Mouse (Mus musculus) retina, postnatal 1 day (tissue): ENCODE measurements at regions not wholly inside any gene's neighbourhood (a gene's known extent, or its start where the extent isn't known, plus 50 kb on each side); places are given as distances from the start of the nearest gene placed in this dataset.

Experiments used
- DNase-seq: peaks from one replicate; pipeline ENCODE4 v3.0.0-alpha.2; 2012

DNA sequence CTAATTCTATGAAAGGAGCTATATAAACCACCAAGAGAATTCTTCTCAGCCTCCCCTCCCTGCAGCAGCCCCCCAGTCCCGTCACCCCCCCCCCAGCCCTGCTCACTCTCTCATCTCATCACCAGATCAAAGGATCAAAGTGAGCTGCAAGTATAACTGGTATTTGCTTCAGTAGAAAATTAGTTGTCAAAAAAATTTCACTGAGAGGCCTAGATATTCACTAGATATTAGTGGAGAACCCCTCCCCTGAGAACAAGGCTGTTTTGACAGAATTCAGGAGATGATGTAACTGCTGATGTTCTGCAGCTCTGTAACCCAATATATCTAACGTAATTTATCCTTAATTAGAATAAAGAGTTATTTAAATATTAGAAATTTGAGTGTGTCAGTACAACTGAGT, 124.2 kb upstream of the Slitrk2 start:
- peak; percentile 63 for DNase-seq

DNA sequence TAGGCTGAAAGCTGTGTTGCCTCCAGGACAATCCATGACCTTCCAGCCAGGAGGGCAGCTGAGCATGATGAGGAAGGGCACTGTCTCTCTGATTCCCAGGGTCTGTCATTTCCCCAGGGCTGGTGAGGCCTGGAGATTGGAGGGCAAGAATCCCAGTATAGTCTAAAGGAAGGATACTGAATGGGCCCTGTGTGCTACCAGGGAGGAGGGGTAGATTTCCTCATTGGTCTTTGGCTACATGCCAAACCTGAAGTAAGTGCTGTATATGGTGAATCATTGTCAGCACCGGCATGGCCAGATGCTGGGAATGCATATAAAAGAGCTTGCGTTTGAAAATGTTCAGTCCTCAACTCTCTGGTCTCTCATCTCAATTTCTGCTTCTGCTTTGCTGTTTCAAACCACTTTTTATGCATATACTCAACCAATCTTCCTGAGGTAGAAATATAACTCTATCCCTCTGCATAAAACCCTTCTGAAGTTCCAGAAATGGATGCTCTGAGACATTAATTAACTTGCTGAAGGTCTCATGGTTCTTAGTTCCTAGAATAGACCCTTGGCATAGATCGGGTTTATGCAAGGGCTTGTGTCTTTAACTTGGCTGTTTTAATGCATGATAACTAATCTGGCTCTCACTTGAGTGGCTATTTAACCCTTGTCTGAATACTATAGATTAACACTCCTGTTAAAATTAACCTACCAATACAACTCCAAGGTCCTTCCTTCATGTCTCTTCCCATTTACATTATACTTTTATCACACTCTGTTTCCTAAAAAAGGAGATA, 122.1 kb upstream of the Slitrk2 start:
- DNase-seq: peak; percentile 63

DNA sequence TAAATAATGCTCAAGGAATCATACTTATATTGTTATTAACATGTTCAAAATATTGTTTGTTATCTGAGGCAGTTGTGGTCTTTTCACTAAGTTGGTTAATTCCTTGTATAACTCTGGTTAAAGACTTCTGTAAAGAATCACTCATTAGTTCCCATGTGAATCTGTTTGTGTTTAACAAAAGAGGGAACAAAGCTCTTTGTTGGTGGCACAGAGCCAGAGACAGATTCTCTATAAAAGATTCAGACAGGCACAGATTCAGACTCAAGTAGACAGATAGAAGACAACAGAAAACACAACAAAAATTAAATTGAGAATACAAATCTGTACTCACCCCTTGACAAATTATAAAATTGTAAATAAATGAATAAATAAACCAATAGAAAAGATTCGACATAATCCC, 120.2 kb upstream of the Slitrk2 start:
- DNase-seq: peak; percentile 60

DNA sequence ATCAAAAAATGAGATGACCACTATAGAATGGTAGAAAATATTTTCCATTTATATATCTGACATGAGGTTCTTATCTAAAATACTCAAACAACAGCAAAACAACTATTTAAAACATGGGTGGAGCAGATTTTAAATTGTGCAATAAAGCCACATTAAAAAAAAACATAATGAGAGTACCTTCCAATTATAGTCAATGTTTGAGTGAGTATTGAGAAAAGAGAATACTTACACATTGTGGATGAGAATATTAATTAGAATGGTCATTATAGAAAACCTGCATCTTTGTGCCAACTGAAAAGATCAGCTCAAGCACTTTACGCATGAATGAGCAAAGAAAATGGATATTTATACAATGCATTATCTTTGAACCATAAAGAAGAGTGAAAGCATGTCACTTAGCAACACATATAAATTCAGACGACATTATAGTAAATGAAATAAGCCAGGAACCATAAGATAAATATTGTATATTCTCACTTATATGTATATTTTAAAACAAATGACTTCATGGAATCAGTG, 105.1 kb upstream of the Slitrk2 start:
- DNase-seq: peak; percentile 84

DNA sequence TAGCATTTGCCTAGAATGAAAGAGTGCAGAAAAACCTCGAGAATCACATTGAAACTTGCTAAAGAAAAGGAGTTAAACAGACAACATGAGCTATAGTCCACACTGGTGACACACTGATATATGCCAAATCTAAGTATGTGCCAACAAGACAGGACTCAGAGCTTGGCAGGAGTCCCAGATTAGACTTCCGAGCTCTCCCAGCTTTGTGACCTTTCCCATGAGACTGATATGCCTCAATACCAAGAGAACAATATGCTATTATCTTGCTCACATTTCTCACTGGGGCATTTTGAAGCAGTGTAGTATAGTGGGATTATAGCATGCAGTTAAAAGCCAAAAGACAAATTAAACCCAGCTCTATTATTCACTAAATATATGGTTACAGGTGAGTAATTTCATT, 94.6 kb upstream of the Slitrk2 start:
- peak; percentile 63 for DNase-seq
